Mouse (Mus musculus): ENCODE data around the gene Afap1.

The Afap1 gene

GRCm38 (mm10) chr5:35893093-35893804 is at the start of gene Afap1:
Gene Afap1 (plus strand): TSS chr5:35893319.
- peak; percentile 99 for DNase-seq

- DNase-seq: no peak
These were observed 41.6 kb upstream of the Afap1 start for GRCm38 (mm10) chr5:35851485-35851884.

GRCm38 (mm10) chr5:35853463-35853862 is 39.7 kb upstream of the Afap1 start:
- DNase-seq: no peak

GRCm38 (mm10) chr5:35856245-35856644 is 36.9 kb upstream of the Afap1 start:
- no peak for DNase-seq

GRCm38 (mm10) chr5:35858069-35858468 is 35.0 kb upstream of the Afap1 start:
- no peak for DNase-seq

GRCm38 (mm10) chr5:35861456-35861855 is 31.7 kb upstream of the Afap1 start:
- no peak for DNase-seq

- DNase-seq: no peak
These were observed 23.1 kb upstream of the Afap1 start for GRCm38 (mm10) chr5:35869973-35870372.

GRCm38 (mm10) chr5:35870408-35871012 is 22.6 kb upstream of the Afap1 start:
- peak; percentile 75 for DNase-seq

GRCm38 (mm10) chr5:35873382-35873781 is 19.7 kb upstream of the Afap1 start:
- no peak for DNase-seq

- DNase-seq: no peak
These were observed 16.9 kb upstream of the Afap1 start for GRCm38 (mm10) chr5:35876236-35876635.

- DNase-seq: no peak
These were observed 13.9 kb upstream of the Afap1 start for GRCm38 (mm10) chr5:35879199-35879598.

GRCm38 (mm10) chr5:35882391-35882790 is 10.7 kb upstream of the Afap1 start:
- DNase-seq: peak; percentile 81

GRCm38 (mm10) chr5:35884262-35884661 is 8.9 kb upstream of the Afap1 start:
- no peak for DNase-seq

- DNase-seq: no peak
These were observed 8.4 kb upstream of the Afap1 start for GRCm38 (mm10) chr5:35884689-35885088.

- DNase-seq: no peak
These were observed 4.2 kb upstream of the Afap1 start for GRCm38 (mm10) chr5:35888959-35889358.

- DNase-seq: no peak
These were observed 3.5 kb upstream of the Afap1 start for GRCm38 (mm10) chr5:35889641-35890040.

- DNase-seq: no peak
These were observed 2.0 kb upstream of the Afap1 start for GRCm38 (mm10) chr5:35890985-35891730.

- no peak for DNase-seq
These were observed 756 bp upstream of the Afap1 start for GRCm38 (mm10) chr5:35892363-35892762.

- DNase-seq: peak; percentile 69
These were observed 714 bp downstream of the Afap1 start for GRCm38 (mm10) chr5:35893805-35894260.

GRCm38 (mm10) chr5:35894295-35895047 is 1.4 kb downstream of the Afap1 start:
- DNase-seq: peak; percentile 51

- no peak for DNase-seq
These were observed 2.8 kb downstream of the Afap1 start for GRCm38 (mm10) chr5:35895926-35896325.

GRCm38 (mm10) chr5:35896556-35896955 is 3.4 kb downstream of the Afap1 start:
- DNase-seq: no peak

GRCm38 (mm10) chr5:35897147-35897546 is 4.0 kb downstream of the Afap1 start:
- DNase-seq: no peak

Measured in kidney, adult 11 months (tissue).